Mouse (Mus musculus) gastrocnemius, postnatal 25 days (tissue): ENCODE measurements around the gene Ctnna3. TPM values are rescaled to one million over a fixed set of nuclear protein-coding genes. Genes with fewer than 3 reads are reported as not detected.
A peak's percentile ranks its signal among the peaks of the same experiment; 100 is the strongest.
"Not testable (repeated sequence)": the region's sequence is repeated elsewhere in the genome, so short reads cannot be mapped to it uniquely, and the experiment has no call there.

Experiments
- DNase-seq: peaks from one replicate; pipeline ENCODE4 v3.0.0; 2022
- total RNA-seq, 2 experiments: library from RNA; stranded (reverse); gene quantifications; 1 replicate in 1 of 2; 2 replicates in 1 of 2; pipeline ENCODE4 v1.2.3; 2021

The Ctnna3 gene
- total RNA-seq, 2 experiments from 2014 or later, result 11.0 to 15.8 TPM

DNA sequence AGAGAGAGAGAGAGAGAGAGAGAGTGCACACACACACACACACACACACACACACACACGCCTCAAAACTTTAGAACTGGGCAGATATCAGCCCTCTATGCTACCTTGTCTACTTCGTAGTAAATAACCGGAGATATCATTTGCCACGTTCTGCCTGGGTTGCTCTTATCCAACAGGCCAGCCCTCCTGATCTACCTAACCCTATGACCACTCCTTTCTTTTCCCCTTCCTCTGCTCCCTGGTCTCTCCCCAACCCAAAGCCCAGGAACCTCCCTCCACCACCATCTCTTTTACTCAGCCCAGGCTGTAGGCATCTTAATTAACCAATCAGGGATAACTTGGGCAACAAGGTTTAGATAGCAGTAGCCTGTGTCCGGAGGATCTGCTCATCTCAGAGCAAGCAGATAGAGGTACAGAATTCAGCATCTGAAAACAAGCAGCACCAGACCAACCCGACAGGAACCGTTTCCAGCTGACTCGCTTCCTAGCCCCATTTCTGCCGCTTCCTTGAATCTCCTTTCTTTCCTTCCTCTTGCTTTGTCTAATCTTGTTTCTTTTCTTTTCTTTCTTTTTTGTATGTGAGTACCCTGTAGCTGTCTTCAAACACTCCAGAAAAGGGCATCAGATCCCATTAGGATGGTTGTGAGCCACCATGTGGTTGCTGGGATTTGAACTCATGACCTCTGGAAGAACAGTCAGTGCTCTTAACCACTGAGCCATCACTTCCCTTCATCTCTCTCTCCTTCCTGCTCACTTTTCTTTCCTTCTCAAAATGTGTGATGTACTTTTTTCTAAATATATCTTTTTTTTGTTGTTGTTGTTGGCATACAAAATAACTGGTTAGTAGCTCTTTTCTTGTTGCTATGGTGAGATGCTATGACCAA is 6.1 kb upstream of the Ctnna3 start:
- DNase-seq, result no peak

DNA sequence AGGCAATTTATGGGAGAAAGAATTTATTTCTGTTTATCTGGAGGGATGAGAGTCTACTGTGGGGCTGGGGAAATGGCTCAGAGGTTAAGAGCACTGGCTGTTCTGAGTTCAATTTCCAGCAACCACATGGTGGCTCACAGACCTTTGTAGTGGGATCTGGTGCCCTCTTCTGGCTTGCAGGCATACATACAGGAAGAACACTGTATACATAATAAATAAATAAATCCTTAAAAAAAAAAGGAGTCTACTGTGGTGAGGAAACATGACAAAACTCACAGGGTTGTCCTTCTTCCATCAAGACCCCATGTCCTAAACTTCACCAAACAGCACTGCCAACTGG is 5.5 kb upstream of the Ctnna3 start:
- no peak for DNase-seq

DNA sequence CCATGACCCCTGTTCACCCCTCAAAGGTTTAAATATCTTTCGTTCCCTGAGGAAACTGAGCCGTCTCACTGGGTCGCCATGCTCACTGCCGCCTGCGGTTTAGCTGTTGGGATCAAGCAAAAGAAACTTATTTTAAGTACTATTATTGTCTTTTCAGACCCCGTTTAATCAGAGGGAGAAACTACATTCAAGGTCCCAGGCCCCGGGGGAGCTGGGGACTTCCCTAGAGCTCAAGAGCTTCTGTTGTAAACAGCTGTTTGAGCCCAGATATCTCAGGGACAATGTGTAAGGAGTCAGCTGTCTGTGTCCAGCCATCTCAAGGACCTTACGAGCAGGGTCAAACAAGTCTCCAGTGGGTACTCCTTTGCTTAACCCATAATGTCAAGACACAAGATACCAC is 2.8 kb upstream of the Ctnna3 start:
- no peak for DNase-seq

DNA sequence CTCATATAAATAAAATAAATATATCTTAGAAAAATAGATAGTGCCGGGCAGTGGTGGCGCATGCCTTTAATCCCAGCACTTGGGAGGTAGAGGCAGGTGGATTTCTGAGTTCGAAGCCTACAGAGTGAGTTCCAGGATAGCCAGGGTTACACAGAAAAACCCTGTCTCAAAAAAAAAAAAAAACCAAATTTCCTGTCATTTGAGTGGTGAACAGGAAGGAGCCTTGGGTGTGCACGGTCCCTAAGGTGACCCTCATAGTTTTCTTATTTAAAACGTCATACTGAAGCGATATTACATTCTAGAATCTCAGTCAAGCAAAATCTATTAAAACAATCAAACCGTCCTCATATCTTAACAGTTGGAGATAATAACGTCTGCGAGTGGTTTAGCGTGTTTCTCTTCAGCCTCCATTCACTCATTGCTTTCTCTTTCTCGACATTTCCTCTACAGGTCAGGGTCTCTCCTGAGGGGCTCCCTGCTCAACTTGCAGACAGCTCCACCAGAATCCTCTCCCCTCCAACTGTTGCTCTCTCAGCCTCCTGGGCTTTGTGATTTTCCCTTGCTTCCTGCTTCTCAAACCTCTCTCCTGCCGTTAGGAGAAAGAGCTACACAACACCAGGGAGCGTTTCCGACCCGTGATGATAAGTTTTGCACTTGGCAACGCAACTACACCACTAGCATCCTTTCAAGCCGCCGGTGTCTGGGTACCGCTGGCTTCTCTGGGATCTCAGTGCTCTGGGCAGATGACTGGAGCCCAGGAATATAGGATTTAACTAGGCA is 1.5 kb upstream of the Ctnna3 start:
- DNase-seq, result no peak

DNA sequence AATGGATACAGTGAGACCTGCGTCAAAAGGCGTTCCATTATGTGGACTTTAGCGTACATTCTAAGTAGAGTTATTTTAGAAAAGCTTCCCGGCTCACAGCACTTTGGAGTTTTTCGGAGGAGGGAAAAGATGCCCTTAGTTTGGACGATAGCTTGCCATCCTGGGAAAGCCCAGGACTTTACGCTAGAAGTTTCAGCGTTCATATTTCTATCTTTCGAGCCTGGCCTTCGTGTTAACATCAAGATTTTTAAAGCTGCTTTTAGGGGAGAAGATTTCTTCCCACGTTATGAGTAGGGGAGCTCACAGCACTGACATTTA is 916 bp upstream of the Ctnna3 start:
- DNase-seq, result no peak

- peak; percentile 95 for DNase-seq
These were observed 518 bp upstream of the Ctnna3 start for GRCm38 (mm10) chr10:63429380-63429779.

DNA sequence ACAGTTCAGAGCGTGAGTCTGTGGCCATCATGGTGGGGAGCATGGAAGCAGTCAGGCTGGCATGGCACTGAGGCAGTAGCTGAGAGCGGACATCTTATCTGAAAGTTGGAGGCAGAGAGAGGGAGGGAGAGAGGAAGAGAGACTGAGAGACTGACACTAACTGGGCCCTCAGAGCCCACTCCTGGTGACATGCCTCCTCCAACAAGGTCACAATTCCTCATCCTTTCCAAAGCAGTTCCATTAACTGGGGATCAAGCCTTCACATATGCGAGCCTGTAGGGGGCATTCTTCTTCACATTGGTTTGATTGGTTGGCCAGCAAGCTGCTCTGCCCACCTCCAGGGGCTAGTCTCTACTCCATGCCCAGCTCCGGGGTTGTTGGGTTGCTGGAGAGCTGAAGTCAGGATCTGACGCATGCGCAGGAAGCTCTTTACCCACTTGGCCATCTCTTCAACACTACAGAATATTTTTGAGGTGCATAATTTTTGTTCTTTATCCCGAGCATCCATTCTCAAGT is 1.4 kb downstream of the Ctnna3 start:
- DNase-seq, result no peak

DNA sequence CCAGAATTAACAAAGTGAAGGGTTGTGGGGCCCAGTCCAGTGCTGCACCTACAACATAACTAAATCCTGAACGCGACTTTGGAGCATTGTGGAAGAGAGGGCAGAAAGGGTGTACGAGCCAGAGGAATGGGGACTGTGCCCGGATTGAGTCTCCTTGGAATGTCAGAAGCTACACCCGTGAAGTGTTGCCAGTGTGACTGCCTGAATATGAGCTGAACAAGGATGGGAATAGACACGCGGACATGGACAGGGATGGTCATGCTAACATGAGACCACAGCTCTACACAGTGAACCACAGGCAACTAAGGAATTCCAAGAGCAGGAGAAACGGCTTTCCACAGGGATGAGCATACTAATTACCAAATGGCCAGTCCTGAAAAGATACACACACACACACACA is 2.2 kb downstream of the Ctnna3 start:
- no peak for DNase-seq

DNA sequence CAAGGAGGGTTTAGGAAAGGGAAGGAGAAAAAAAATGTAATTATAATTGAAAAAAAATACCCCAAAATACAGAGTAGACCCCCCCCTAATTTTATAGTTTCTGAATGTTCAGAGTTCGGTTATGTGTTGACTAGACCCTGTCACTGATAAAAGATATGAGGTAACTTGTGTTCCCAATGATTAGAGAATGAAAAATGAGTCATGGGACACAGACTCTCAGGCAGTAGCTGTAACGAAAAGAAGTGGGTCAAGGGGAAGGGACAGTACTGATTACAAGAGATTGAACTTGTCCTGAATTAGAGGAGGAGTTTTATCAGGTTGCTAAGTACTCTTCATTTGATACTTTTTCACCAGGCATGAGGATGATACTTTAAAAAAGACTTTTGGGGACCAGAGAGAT is 3.0 kb downstream of the Ctnna3 start:
- no peak for DNase-seq

DNA sequence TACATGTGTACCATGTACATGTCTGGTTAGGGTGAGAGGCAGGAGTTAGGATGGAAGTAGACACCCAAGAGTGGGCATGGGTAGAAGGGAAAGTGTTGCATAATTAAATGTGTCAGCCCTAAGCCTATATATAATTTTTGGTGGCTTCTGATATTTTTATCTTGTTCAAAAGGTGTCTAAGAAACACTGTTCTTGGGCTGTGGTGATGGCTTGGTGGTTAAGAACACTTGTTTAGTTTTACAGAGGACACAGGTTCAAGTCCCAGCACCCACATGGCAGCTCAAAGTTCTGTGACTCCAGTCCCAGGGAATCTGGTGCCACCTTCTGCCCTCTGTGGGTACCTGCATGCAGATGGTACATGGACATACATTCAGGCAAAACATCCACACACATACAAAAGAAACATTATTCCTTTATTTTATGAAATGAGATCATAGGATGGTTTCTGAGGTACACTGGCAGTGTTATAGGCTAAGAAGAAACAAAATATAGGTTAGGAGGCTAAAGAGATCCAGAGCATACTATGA is 8.9 kb downstream of the Ctnna3 start:
- no peak for DNase-seq

DNA sequence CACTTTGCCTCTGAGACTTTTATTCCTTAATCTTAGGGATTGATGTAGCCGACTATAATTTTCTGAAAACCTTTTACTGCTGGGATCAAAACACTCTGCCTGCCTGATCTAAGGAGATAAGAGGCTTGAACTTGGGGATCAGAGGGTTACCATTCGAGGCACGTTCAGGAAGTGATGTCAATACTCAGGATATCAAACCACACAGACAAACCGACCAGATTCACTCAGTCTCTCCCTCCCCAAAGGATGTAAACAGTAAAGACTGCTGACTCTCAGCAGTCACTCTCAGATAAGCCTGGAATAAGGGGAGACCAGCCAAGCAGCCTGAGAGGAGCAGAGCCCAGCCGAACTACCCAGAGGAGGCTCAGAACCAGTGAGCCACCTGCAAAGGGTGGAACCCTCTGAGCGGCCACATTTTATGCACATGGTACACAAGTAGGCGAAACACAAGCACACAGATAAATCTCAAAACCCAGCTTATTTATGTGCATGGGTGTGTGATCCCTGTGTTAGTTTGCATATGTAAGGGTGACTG is 9.9 kb downstream of the Ctnna3 start:
- DNase-seq, result no peak

DNA sequence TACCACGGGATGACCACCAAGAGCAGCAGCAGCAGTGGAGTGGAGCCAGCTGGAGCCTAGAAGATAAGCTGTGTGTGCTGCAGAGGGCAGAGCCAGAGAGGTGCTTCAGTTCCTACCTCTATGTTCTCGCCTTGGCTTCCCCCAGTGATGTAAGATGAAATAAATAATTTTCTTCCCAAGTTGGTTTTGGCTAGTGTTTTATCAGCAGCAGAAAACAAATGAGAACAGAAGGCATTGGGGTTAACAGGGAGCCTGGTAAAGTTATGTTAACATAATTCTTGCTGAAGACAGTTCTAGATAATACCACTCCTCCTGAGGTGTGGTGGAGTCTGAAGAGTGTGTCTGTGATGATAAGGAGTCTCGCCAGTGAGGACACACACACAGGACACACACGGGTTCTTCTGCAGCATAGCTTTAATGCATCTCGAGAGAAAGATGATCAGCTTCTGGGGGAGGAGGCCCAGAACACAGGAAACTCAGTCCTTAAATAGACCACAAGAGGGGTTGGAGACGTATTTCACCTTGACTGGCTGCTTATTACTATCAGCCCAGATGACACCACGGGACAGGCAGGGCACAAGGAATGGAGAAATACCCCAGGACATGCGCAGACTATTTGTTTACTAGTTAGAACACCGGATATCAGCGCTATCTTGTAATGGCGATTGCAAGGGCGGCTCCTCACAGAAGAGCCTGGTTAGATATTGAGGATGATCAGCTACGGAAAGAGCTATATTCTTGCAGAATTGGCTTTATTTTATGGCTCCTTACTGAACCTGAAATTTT is 14.9 kb downstream of the Ctnna3 start:
- not testable (repeated sequence) for DNase-seq

GRCm38 (mm10) chr10:63453926-63454325 is 24.0 kb downstream of the Ctnna3 start:
- DNase-seq, result no peak

- no peak for DNase-seq
These were observed 25.4 kb downstream of the Ctnna3 start for GRCm38 (mm10) chr10:63455110-63455878.

DNA sequence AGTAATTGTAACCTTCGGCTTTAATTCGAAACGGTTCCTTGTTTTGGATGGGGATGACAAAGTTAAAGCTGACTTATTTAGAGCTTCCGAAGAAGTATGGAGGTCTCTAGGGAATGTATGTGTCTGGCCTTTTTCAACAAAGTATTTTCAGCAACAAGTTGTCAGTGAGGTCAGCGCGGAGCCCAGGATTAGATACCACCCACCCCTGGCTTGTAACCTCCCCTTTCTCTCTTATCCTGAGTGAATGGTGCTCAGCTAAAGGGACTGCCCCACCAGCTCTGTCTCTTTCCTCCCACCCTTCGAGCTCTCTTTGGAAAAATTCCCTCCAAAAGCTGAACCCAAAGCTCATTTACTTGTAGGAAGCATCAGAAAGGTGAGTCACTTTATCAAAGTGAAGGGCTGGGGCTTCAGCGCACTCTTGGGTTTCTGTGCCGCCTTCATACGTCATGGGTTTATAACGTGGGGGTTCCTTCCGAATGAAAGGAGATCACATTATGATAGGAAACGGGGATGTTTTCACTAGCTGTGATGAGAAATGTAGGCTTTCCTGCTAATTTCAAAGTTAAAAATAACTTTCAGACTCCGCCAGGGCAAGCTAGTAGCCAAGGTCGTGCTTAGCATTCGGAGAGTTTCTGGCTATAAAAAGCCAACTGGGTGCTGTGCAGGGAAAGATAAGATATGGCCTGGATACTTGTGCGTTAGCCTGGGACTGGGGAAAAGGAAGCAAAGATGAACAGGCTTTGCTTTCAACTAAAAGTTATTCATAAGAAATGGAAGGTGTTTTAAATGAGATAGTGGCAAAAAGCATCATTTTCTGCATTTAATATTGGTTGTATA is 27.6 kb downstream of the Ctnna3 start:
- DNase-seq, result no peak

GRCm38 (mm10) chr10:63460935-63461334 is 31.0 kb downstream of the Ctnna3 start:
- no peak for DNase-seq

DNA sequence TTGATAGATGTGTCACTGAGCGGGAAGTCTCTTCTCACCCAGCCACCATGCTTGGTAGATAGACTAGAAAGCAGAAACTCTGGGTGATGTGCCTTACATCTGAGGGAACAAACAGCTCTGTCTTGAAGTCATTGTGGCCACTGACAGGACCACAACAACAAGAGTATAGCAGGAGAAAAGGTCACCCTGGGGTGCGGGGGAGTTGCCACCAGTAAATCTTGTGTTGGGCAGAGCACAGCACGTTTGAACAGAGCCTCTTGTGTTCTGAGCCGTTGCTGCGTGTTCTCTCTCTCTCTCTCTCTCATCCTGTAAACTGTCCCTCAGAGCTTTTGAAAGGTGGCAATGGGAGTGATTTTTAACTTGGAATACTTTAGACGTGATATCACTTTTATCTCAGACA is 42.6 kb downstream of the Ctnna3 start:
- DNase-seq, result no peak

DNA sequence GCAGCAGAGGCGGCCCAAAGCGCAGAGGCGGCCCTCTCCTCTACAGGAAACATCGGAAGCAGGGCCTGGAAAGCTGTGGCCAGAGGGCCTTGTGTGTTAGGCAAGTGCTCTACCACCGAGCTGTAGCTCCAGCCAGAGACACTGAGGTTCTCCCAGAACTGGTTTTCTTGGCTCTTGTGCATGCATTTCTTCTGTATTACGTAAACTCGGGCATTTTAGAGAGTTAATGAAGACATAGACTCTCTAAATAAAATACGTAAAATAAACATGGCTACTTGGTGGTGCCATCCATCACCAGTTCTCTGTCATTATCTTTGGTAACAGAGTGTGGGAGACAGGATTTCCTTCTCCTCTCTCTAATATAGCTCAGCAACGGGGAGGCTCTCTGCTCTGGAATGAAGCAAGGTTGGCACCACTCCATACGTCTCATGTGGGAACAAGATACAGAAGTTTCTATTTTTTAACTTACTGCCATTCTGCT is 46.3 kb downstream of the Ctnna3 start:
- no peak for DNase-seq

- no peak for DNase-seq
These were observed 49.0 kb downstream of the Ctnna3 start for GRCm38 (mm10) chr10:63478946-63479345.

DNA sequence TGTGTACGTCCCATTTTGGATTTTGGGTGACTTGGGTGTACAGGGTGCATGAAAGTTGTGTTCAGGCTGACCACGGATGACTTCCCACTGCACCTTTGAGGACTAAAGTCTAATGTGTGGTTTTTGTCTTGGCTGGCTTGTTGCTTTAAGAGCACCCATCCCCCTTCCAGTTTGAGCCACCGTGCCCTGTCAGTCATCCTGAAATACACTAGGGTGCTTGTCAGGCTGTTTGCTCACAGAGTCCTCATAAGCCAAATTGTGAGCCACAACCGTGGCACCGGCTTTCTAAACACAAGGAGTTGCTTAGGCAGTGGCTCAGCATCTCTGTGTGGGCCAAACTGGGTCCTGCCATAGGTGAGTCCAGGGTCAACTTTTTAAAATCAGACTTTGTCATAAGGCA is 50.2 kb downstream of the Ctnna3 start:
- DNase-seq, result peak; percentile 20
